Mouse (Mus musculus) hindbrain, embryonic 15.5 days (tissue): ENCODE data around the gene Coro6. TPM values are rescaled to one million over a fixed set of nuclear protein-coding genes. Genes with fewer than 3 reads are reported as not detected.

Experiments
- ATAC-seq: fragments of 200-750 bp; cut with Nextera tagmentation; 2 replicates; pipeline ENCODE4 v1.8.0; 2017; ENCODE audit warnings: low read depth, moderate number of reproducible peaks, moderate TSS enrichment; ENCODE audit not compliant: low FRiP score
- H3K27ac ChIP-seq: fragments of 300-500 bp; sonication (generic); replicated peaks from 2 replicates; pipeline ENCODE4 v1.5.1; 2015; ENCODE audit warnings: mild to moderate bottlenecking, inconsistent platforms
- H3K27me3 ChIP-seq: fragments of 300-500 bp; sonication (generic); 2 replicates; pipeline ENCODE4 v1.6.1; 2015; ENCODE audit warnings: control low read depth, inconsistent platforms
- H3K36me3 ChIP-seq: fragments of 300-500 bp; sonication (generic); 2 replicates; pipeline ENCODE4 v1.6.1; 2015; ENCODE audit warnings: control low read depth, inconsistent platforms
- H3K4me1 ChIP-seq: fragments of 300-500 bp; sonication (generic); replicated peaks from 2 replicates; pipeline ENCODE4 v1.6.1; 2015; ENCODE audit warnings: control low read depth, inconsistent platforms
- H3K4me2 ChIP-seq: fragments of 300-500 bp; sonication (generic); 2 replicates; pipeline ENCODE4 v1.6.1; 2015; ENCODE audit warnings: moderate library complexity, mild to moderate bottlenecking, inconsistent platforms
- H3K4me3 ChIP-seq: fragments of 300-500 bp; sonication (generic); 2 replicates; pipeline ENCODE4 v1.5.1; 2015; ENCODE audit warnings: mild to moderate bottlenecking, inconsistent platforms
- H3K9ac ChIP-seq: fragments of 300-500 bp; sonication (generic); 2 replicates; pipeline ENCODE4 v1.6.1; 2015; ENCODE audit warnings: inconsistent platforms
- H3K9me3 ChIP-seq: fragments of 300-500 bp; sonication (generic); 2 replicates; pipeline ENCODE4 v1.6.1; 2016; ENCODE audit warnings: control low read depth, inconsistent platforms
- WGBS: fragments of 180-500 bp; shearing (Covaris S2); methylation state at CpG from one replicate; pipeline ENCODE4 v1.1.7; 2015; 5-methylcytosine and 5-hydroxymethylcytosine counted together
- polyA plus RNA-seq: library from polyadenylated mRNA; unstranded; fragments of >200 nt; fragmentation: Nextera tagmentation; extraction: Ambion mirVana; gene quantifications from 2 replicates; pipeline ENCODE4 v1.2.1, GENCODE M21; 2015

The Coro6 gene
- polyA plus RNA-seq, 1 experiment from 2014 or later, result 0.99 TPM

GRCm38 (mm10) chr11:77497851-77498250 is 35.6 kb downstream of the Coro6 start:
- H3K27ac ChIP-seq, result peak overlapping the region; percentile 54; the same call in 1 of the 2 replicates
- H3K27me3 ChIP-seq, result no peaks in the 10 kb centered on the region
- H3K4me3 ChIP-seq, result no peak overlapping the region
- H3K9me3 ChIP-seq, result no peaks in the 10 kb centered on the region
- WGBS, result 26% methylated on average over 4 of the region's 4 CpGs
- peaks cover 23% of the 10 kb centered on the region for H3K36me3 ChIP-seq
- no peak for ATAC-seq
- H3K4me2 ChIP-seq, result no peak overlapping the region
- H3K9ac ChIP-seq, result no peak overlapping the region
- H3K4me1 ChIP-seq, result peaks cover 56% of the 10 kb centered on the region

GRCm38 (mm10) chr11:77498261-77499139 is 36.3 kb downstream of the Coro6 start:
- Histone ChIP-seq H3K9ac (no peak overlapping the region), H3K4me3 (no peak overlapping the region), H3K9me3 (no peaks in the 10 kb centered on the region), H3K36me3 (peaks cover 30% of the 10 kb centered on the region), H3K4me1 (peaks cover 55% of the 10 kb centered on the region), H3K27me3 (no peaks in the 10 kb centered on the region), H3K27ac (peak overlapping the region; percentile 54; the same call in 1 of the 2 replicates), H3K4me2 (no peak overlapping the region)
- no peak for ATAC-seq
- WGBS, result 66% methylated on average over 12 of the region's 12 CpGs

DNA sequence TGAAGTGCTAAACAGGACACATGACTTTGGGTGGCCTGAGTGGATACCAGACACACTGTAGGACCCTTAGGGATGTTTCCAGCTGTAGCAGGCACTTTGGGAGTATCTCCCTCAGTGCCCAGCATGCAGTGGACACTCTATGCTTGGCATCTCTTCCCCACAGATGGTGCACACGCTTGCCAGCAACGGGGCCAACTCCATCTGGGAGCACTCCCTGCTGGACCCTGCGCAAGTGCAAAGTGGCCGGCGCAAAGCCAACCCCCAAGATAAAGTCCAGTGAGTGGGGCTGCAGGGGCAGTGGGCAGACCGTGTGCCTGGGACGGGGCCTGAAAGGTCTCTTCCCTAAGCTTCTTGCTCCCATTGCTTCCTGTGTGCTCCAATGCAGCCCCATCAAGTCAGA is 37.1 kb downstream of the Coro6 start:
- Histone ChIP-seq H3K4me3 (no peak overlapping the region), H3K9ac (no peak overlapping the region), H3K27me3 (no peaks in the 10 kb centered on the region), H3K4me1 (peaks cover 50% of the 10 kb centered on the region), H3K4me2 (no peak overlapping the region), H3K27ac (no peak overlapping the region), H3K36me3 (peaks cover 37% of the 10 kb centered on the region), H3K9me3 (no peaks in the 10 kb centered on the region)
- no peak for ATAC-seq
- WGBS, result 79% methylated on average over 7 of the region's 7 CpGs

- H3K27me3 ChIP-seq, result no peaks in the 10 kb centered on the region
- no peak overlapping the region for H3K27ac ChIP-seq
- H3K9me3 ChIP-seq, result no peaks in the 10 kb centered on the region
- peaks cover 37% of the 10 kb centered on the region for H3K4me1 ChIP-seq
- no peak for ATAC-seq
- H3K4me3 ChIP-seq, result no peak overlapping the region
- 66% methylated on average over 17 of the region's 17 CpGs for whole genome bisulfite sequencing
- peaks cover 50% of the 10 kb centered on the region for H3K36me3 ChIP-seq
- no peak overlapping the region for H3K9ac ChIP-seq
- H3K4me2 ChIP-seq, result no peak overlapping the region
Measured at GRCm38 (mm10) chr11:77500361-77501325, 38.4 kb downstream of the Coro6 start.

DNA sequence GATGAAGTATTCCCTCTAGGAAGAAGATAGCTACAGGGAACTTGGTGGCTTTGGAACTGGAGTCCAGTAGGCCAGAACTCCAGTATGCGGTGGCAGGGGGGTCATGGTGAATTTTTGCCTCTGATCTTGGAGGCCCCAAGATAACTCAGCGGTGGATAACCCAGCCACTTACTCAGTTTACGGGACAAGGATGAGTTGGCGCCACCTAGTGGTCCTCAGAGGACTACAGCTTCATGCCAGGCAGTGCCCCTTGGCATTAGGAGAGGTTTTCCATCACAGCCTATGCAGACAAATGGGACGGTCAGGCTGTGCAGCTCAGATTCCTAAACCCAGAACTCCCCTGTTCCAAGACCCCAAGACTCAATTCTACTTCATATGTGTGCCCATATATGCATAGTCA is 39.2 kb downstream of the Coro6 start:
- no peak for ATAC-seq
- Histone ChIP-seq H3K4me1 (peaks cover 33% of the 10 kb centered on the region), H3K9ac (no peak overlapping the region), H3K36me3 (peaks cover 58% of the 10 kb centered on the region), H3K4me3 (no peak overlapping the region), H3K9me3 (no peaks in the 10 kb centered on the region), H3K4me2 (no peak overlapping the region), H3K27ac (no peak overlapping the region), H3K27me3 (no peaks in the 10 kb centered on the region)
- 20% methylated on average over 5 of the region's 5 CpGs for WGBS

- H3K9ac ChIP-seq, result no peak overlapping the region
- no peak overlapping the region for H3K4me2 ChIP-seq
- no peaks in the 10 kb centered on the region for H3K9me3 ChIP-seq
- H3K27ac ChIP-seq, result no peak overlapping the region
- H3K4me3 ChIP-seq, result no peak overlapping the region
- no peak for ATAC-seq
- 95% methylated on average over 4 of the region's 4 CpGs for WGBS
- H3K4me1 ChIP-seq, result peaks cover 30% of the 10 kb centered on the region
- H3K36me3 ChIP-seq, result peaks cover 64% of the 10 kb centered on the region
- H3K27me3 ChIP-seq, result no peaks in the 10 kb centered on the region
Measured at GRCm38 (mm10) chr11:77501971-77502370, 39.8 kb downstream of the Coro6 start.

GRCm38 (mm10) chr11:77502481-77502880 is 40.3 kb downstream of the Coro6 start:
- WGBS, result 84% methylated on average over 6 of the region's 6 CpGs

DNA sequence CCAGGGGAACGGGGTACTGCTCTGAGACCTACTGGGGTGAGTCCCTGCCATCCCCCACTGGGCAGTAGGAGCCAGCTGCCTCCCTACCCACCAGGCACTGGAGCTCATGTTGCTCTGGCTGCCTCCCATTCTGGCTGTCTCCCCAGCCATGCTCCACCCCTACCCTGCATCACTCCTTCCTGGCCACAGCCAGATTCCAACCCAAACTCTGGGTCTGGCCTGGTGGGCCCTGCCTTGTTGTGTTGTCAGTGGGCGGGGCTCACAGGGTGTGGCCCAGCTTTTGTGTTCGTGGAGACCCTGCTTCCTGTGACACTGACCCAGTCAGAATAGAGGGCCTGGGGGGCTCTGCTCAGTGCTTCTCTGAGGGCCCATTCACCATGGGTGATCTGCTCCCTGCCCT is 41.3 kb downstream of the Coro6 start:
- Histone ChIP-seq H3K36me3 (peaks cover 68% of the 10 kb centered on the region), H3K4me2 (no peak overlapping the region), H3K9me3 (no peaks in the 10 kb centered on the region), H3K4me1 (peaks cover 23% of the 10 kb centered on the region), H3K4me3 (no peak overlapping the region), H3K9ac (no peak overlapping the region), H3K27ac (no peak overlapping the region), H3K27me3 (no peaks in the 10 kb centered on the region)
- no peak for ATAC-seq
- 60% methylated on average over 3 of the region's 3 CpGs for WGBS

More at GRCm38 (mm10) chr11:77502481-77502880, 40.3 kb downstream of the Coro6 start:
- H3K27me3 ChIP-seq, result no peaks in the 10 kb centered on the region
- no peak overlapping the region for H3K9ac ChIP-seq
- H3K9me3 ChIP-seq, result no peaks in the 10 kb centered on the region
- no peak overlapping the region for H3K4me2 ChIP-seq
- no peak overlapping the region for H3K27ac ChIP-seq
- H3K4me1 ChIP-seq, result peaks cover 25% of the 10 kb centered on the region
- H3K4me3 ChIP-seq, result no peak overlapping the region
- no peak for ATAC-seq
- peaks cover 68% of the 10 kb centered on the region for H3K36me3 ChIP-seq

DNA sequence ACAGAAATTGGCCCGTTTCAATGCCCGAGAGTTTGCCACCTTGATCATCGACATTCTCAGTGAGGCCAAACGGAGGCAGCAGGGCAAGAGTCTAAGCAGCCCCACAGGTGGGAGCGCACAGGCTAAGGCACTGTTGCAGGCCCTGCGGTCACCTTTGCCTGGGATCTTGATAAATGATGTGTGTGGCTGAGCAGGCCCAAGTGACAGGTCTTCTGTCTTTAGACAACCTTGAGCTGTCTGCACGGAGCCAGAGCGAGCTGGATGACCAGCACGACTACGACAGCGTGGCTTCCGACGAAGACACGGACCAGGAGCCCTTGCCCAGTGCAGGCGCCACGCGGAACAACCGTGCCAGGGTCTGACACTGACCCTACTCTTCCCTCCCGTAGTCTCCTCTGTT is 42.2 kb downstream of the Coro6 start:
- H3K27ac ChIP-seq, result no peak overlapping the region
- H3K4me2 ChIP-seq, result no peak overlapping the region
- H3K27me3 ChIP-seq, result no peaks in the 10 kb centered on the region
- H3K36me3 ChIP-seq, result peaks cover 66% of the 10 kb centered on the region
- WGBS, result 96% methylated on average over 19 of the region's 19 CpGs
- peaks cover 20% of the 10 kb centered on the region for H3K4me1 ChIP-seq
- no peak for ATAC-seq
- no peak overlapping the region for H3K9ac ChIP-seq
- no peak overlapping the region for H3K4me3 ChIP-seq
- no peaks in the 10 kb centered on the region for H3K9me3 ChIP-seq

- H3K9ac ChIP-seq, result no peak overlapping the region
- no peak overlapping the region for H3K4me2 ChIP-seq
- H3K36me3 ChIP-seq, result peaks cover 56% of the 10 kb centered on the region
- H3K4me1 ChIP-seq, result peaks cover 17% of the 10 kb centered on the region
- no peak for ATAC-seq
- H3K4me3 ChIP-seq, result no peak overlapping the region
- no peaks in the 10 kb centered on the region for H3K9me3 ChIP-seq
- no peaks in the 10 kb centered on the region for H3K27me3 ChIP-seq
- no peak overlapping the region for H3K27ac ChIP-seq
- 91% methylated on average over 22 of the region's 22 CpGs for WGBS
Measured at GRCm38 (mm10) chr11:77505291-77505980, 43.2 kb downstream of the Coro6 start.

DNA sequence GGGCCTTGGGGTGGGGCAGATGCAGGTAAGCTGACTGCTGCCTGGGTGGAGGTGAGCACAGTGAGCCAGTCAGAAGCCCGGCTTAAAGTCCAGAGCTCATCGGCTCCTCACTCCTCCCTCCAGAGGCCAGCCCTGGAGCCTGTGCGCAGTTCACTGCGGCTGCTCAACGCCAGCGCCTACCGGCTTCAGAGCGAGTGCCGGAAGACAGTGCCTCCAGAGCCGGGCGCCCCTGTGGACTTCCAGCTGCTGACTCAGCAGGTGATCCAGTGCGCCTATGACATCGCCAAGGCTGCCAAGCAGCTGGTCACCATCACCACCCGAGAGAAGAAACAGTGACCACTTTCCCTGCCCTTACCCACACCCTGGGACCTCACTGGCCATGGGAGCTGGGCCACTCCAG is 44.1 kb downstream of the Coro6 start:
- peaks cover 53% of the 10 kb centered on the region for H3K36me3 ChIP-seq

More for the DNA sequence above, 44.1 kb downstream of the Coro6 start:
- 82% methylated on average over 14 of the region's 14 CpGs for WGBS
- ATAC-seq, result no peak
- Histone ChIP-seq H3K4me3 (no peak overlapping the region), H3K27me3 (no peaks in the 10 kb centered on the region), H3K4me1 (peaks cover 9% of the 10 kb centered on the region), H3K27ac (no peak overlapping the region), H3K9ac (no peak overlapping the region), H3K4me2 (no peak overlapping the region), H3K9me3 (no peaks in the 10 kb centered on the region)
